Mouse (Mus musculus): ENCODE data around the gene Tulp3. TPM values are rescaled to one million over a fixed set of nuclear protein-coding genes. Genes with fewer than 3 reads are reported as not detected.

Gene Tulp3
- polyA plus RNA-seq, 1 experiment: 4.0 TPM

Other genes with a start within 250 kb of the Tulp3 start
- 28.9 and 34.7 TPM in 2 replicates for gene Tspan9, start 212.3 kb downstream of the Tulp3 start, polyA plus RNA-seq (2012; rRNA removed)
- 0.77 and 0.84 TPM in 2 replicates for gene Tead4, start 55.0 kb downstream of the Tulp3 start, polyA plus RNA-seq (2012; rRNA removed)
- gene Rhno1, start 7.1 kb upstream of the Tulp3 start, polyA plus RNA-seq (2012; rRNA removed): 16.7 and 21.3 TPM in 2 replicates
- gene Foxm1, start 7.1 kb upstream of the Tulp3 start, polyA plus RNA-seq (2012; rRNA removed): 24.8 and 30.4 TPM in 2 replicates
- 0.06 and 0.22 TPM in 2 replicates for gene Tex52, start 19.6 kb upstream of the Tulp3 start, polyA plus RNA-seq (2012; rRNA removed)
- gene Gm44596, start 19.7 kb upstream of the Tulp3 start, polyA plus RNA-seq (2012; rRNA removed): not detected in 2 replicates
- gene Nrip2, start 43.4 kb upstream of the Tulp3 start, polyA plus RNA-seq (2012; rRNA removed): 0.51 and 0.69 TPM in 2 replicates
- 18.7 and 19.3 TPM in 2 replicates for gene Itfg2, start 69.1 kb upstream of the Tulp3 start, polyA plus RNA-seq (2012; rRNA removed)
- gene Fkbp4, start 82.8 kb upstream of the Tulp3 start, polyA plus RNA-seq (2012; rRNA removed): 162 and 189 TPM in 2 replicates
- gene Pzp, start 170.9 kb upstream of the Tulp3 start, polyA plus RNA-seq (2012; rRNA removed): 0.02 and 0.15 TPM in 2 replicates
- 0.24 and 0.71 TPM in 2 replicates for gene A2ml1, start 225.8 kb upstream of the Tulp3 start, polyA plus RNA-seq (2012; rRNA removed)